Mouse (Mus musculus) limb, embryonic 12.5 days (tissue): ENCODE results near the gene Rpl18a. TPM values are rescaled to one million over a fixed set of nuclear protein-coding genes. Genes with fewer than 3 reads are reported as not detected.

ENCODE experiments used
- ATAC-seq: fragments of 200-750 bp; cut with Nextera tagmentation; 2 replicates; pipeline ENCODE4 v1.8.0; 2017; ENCODE audit warnings: low read depth, moderate TSS enrichment; ENCODE audit not compliant: insufficient number of reproducible peaks, insufficient read depth, low FRiP score, low TSS enrichment
- H3K27ac ChIP-seq: fragments of 300-500 bp; sonication (generic); 2 replicates; pipeline ENCODE4 v1.5.1; 2016; ENCODE audit warnings: mild to moderate bottlenecking, moderate library complexity
- H3K27me3 ChIP-seq: fragments of 300-500 bp; sonication (generic); 2 replicates; pipeline ENCODE4 v1.6.1; 2016; ENCODE audit warnings: mild to moderate bottlenecking, moderate library complexity
- H3K36me3 ChIP-seq: fragments of 300-500 bp; sonication (generic); 2 replicates; pipeline ENCODE4 v1.6.1; 2016; ENCODE audit warnings: mild to moderate bottlenecking, moderate library complexity
- H3K4me1 ChIP-seq: fragments of 300-500 bp; sonication (generic); replicated peaks from 2 replicates; pipeline ENCODE4 v1.6.1; 2016
- H3K4me2 ChIP-seq: fragments of 300-500 bp; sonication (generic); 2 replicates; pipeline ENCODE4 v1.6.1; 2016; ENCODE audit warnings: mild to moderate bottlenecking, moderate library complexity
- H3K4me3 ChIP-seq: fragments of 300-500 bp; sonication (generic); replicated peaks from 2 replicates; pipeline ENCODE4 v1.5.1; 2016; ENCODE audit warnings: mild to moderate bottlenecking
- H3K9ac ChIP-seq: fragments of 300-500 bp; sonication (generic); replicated peaks from 2 replicates; pipeline ENCODE4 v1.6.1; 2016; ENCODE audit warnings: mild to moderate bottlenecking, moderate library complexity
- H3K9me3 ChIP-seq: fragments of 300-500 bp; sonication (generic); 2 replicates; pipeline ENCODE4 v1.6.1; 2016; ENCODE audit warnings: mild to moderate bottlenecking, moderate library complexity
- WGBS: fragments of 180-500 bp; shearing (Covaris S2); methylation state at CpG from one replicate; pipeline ENCODE4 v1.1.7; 2016; 5-methylcytosine and 5-hydroxymethylcytosine counted together
- microRNA counts: library from miRNA; unstranded; fragments of <30 nt; microRNA quantifications from one replicate; lab custom pipeline; 2017
- microRNA-seq: library from miRNA; unstranded; fragments of <30 nt; microRNA quantifications from one replicate; pipeline ENCODE4, GENCODE M21; 2017
- polyA plus RNA-seq: library from polyadenylated mRNA; unstranded; fragments of >200 nt; fragmentation: Nextera tagmentation; extraction: Ambion mirVana; gene quantifications from 2 replicates; pipeline ENCODE4 v1.2.1, GENCODE M21; 2016

Gene Rpl18a
- polyA plus RNA-seq, 1 experiment from 2014 or later: 3,693 TPM

DNA sequence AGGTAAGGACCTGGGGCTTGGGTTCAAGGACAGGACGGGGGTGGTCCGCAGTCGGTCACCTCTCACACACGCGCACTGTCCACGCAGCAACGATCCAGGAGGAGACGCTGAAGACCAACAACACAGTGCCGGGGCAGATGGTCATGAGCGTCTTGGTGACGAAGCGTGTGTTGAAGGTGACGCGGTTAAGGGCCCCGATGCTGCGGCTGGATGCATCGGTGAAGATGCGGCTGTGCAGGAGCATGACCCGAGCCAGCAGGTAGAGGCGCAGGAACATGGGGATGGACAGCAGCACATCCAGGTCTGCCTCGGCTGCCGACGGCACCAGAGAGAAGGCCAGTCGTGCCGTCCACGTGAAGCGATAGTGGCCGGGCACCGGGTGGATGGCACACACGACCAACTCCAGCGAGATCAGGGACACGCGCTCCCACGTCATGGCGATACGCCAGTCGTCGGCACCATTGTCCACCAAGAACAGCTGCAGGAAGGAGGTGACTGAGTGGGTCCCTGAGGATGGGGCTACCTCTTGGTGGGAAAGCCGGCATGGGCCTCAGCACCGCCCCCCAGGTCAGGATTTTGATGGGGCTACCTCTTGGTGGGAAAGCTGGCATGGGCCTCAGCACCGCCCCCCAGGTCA lies 44.5 kb downstream of the Rpl18a start:
- Histone ChIP-seq H3K4me2 (no peak overlapping the region), H3K36me3 (peaks cover 5% of the 10 kb centered on the region; the same call in 1 of the 2 replicates), H3K4me3 (no peak overlapping the region), H3K9me3 (no peaks in the 10 kb centered on the region), H3K27me3 (peaks cover 6% of the 10 kb centered on the region; the same call in 1 of the 2 replicates), H3K9ac (peak overlapping the region; percentile 23; the same call in 1 of the 2 replicates), H3K4me1 (peaks cover 31% of the 10 kb centered on the region), H3K27ac (no peak overlapping the region)
- 92% methylated on average over 41 of the region's 41 CpGs for WGBS
- no peak for ATAC-seq

- Histone ChIP-seq H3K27ac (peak overlapping the region; percentile 54), H3K9me3 (no peaks in the 10 kb centered on the region), H3K4me2 (no peak overlapping the region), H3K27me3 (peaks cover 8% of the 10 kb centered on the region), H3K4me1 (peaks cover 22% of the 10 kb centered on the region), H3K9ac (peak overlapping the region; percentile 42), H3K4me3 (no peak overlapping the region), H3K36me3 (peaks cover 5% of the 10 kb centered on the region; the same call in 1 of the 2 replicates)
- 41% methylated on average over 6 of the region's 6 CpGs for WGBS
- ATAC-seq: 0 out of 2 replicates have a peak, but pooled peaks have one; percentile 7
Observed at GRCm38 (mm10) chr8:70851837-70852236, 45.4 kb downstream of the Rpl18a start.

GRCm38 (mm10) chr8:70850947-70851346 lies 46.3 kb downstream of the Rpl18a start:
- Histone ChIP-seq H3K36me3 (peaks cover 5% of the 10 kb centered on the region; the same call in 1 of the 2 replicates), H3K9ac (no peak overlapping the region), H3K9me3 (no peaks in the 10 kb centered on the region), H3K27me3 (peaks cover 11% of the 10 kb centered on the region), H3K4me2 (no peak overlapping the region), H3K4me1 (peaks cover 16% of the 10 kb centered on the region), H3K4me3 (no peak overlapping the region), H3K27ac (no peak overlapping the region)
- no peak for ATAC-seq
- 76% methylated on average over 4 of the region's 4 CpGs for WGBS

DNA sequence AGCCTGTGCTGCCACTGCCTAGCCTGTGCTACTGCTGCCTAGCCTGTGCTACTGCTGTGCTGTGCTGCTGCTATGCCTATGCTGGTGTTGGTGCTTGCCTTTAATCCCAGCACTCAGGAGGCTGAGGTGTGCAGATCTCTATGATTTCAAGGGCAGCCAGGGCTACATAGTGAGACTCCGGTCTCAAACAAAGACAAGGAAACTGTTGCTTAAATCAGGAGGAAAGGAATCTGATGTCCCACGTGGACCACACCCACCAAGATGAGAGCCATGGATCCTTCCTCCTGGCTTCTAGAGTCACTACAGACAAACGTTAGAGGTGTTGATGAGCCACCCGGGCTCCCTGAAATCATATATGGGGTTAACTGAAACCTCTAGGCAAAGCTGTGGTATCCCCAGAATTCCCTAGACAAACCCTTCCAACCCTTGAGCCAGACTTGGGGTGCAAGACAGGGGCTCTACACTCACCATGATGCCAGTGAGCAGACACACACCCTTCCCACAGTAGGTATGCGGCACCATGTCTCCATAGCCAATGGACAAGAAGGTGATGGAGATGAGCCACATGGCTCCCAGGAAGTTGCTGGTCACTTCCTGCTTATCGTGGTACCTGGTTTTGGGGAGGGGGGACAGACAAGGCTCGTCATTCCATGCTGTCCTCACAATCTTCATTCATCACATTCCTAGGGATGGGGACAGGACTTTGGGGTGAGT lies 46.9 kb downstream of the Rpl18a start:
- H3K4me3 ChIP-seq: no peak overlapping the region
- peaks cover 11% of the 10 kb centered on the region for H3K27me3 ChIP-seq
- peaks cover 5% of the 10 kb centered on the region; the same call in 1 of the 2 replicates for H3K36me3 ChIP-seq
- H3K4me2 ChIP-seq: no peak overlapping the region
- no peak overlapping the region for H3K27ac ChIP-seq
- ATAC-seq: no peak
- no peak overlapping the region for H3K9ac ChIP-seq
- no peaks in the 10 kb centered on the region for H3K9me3 ChIP-seq
- H3K4me1 ChIP-seq: peaks cover 16% of the 10 kb centered on the region
- 81% methylated on average over 7 of the region's 7 CpGs for WGBS

DNA sequence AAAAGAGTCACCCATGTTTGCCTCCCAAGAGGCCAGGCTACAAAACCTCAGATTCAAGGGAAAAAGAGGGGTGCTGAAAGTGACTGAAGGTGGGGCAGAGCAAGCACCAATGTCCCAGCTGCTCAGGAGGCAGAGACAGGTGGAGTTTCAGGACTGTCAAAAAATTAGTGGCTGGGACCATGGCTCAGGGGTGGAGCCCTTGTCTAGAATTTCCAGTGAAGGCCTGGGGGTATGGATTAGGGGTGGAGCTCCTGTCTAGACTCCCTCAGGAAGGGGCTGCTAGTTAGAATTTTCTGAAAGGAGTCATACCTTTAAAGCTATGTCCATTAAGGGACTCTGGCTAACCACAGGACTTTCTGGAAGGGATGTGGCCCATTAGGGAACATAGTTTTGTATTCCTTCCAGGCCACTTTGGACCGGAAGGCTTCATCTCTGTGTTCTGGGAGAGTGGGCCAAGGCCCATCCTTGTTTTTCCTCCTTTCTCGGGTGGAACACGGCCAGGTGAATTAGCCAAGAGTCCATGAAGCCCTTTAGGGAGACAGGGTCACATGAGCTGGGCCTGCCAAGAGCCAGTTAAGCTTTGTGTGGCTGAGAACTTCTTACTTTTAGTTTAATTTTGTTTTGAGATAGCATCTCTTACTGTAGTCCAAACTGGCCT lies 47.8 kb downstream of the Rpl18a start:
- Histone ChIP-seq H3K27me3 (peaks cover 11% of the 10 kb centered on the region), H3K36me3 (peaks cover 5% of the 10 kb centered on the region; the same call in 1 of the 2 replicates), H3K4me1 (peaks cover 16% of the 10 kb centered on the region), H3K27ac (no peak overlapping the region), H3K4me3 (no peak overlapping the region), H3K9ac (0 out of 2 replicates have a peak overlapping the region, but pooled peaks have one; percentile 18), H3K9me3 (no peaks in the 10 kb centered on the region), H3K4me2 (no peak overlapping the region)
- no peak for ATAC-seq
- 79% methylated on average over 3 of the region's 3 CpGs for WGBS

- no peaks in the 10 kb centered on the region for H3K9me3 ChIP-seq
Observed at GRCm38 (mm10) chr8:70846371-70847154, 50.6 kb downstream of the Rpl18a start.

DNA sequence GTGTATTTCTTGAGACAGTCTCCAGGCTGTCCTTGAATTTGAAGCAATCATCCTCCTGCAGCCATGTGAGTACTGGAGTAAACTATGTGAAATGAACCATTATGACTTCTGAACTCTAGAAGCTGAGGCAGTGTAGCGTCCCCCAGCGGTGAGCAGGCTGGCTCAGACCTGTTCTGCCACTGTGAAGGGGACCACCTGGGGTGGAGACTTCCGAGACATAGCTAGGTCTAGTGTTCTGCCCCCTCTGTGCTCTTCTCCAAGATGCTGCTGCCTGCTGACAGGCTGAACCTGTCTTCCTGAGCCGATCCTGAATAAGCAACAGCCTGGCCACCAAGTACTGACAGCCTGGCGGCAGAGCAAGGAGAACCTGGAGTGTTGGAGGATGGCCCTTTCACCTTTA lies 52.1 kb downstream of the Rpl18a start:
- H3K27ac ChIP-seq: no peak overlapping the region
- 44% methylated on average over 5 of the region's 5 CpGs for WGBS
- no peak overlapping the region for H3K4me2 ChIP-seq
- H3K4me1 ChIP-seq: peaks cover 8% of the 10 kb centered on the region
- no peaks in the 10 kb centered on the region for H3K9me3 ChIP-seq
- H3K36me3 ChIP-seq: no peaks in the 10 kb centered on the region
- H3K27me3 ChIP-seq: peaks cover 16% of the 10 kb centered on the region
- no peak overlapping the region for H3K4me3 ChIP-seq
- no peak overlapping the region for H3K9ac ChIP-seq
- no peak for ATAC-seq

More at GRCm38 (mm10) chr8:70846371-70847154, 50.6 kb downstream of the Rpl18a start:
- Histone ChIP-seq H3K4me2 (no peak overlapping the region), H3K4me3 (no peak overlapping the region), H3K27ac (no peak overlapping the region), H3K9ac (0 out of 2 replicates have a peak overlapping the region, but pooled peaks have one; percentile 23), H3K36me3 (no peaks in the 10 kb centered on the region), H3K27me3 (peaks cover 16% of the 10 kb centered on the region), H3K4me1 (peaks cover 3% of the 10 kb centered on the region)
- WGBS: 56% methylated on average over 15 of the region's 15 CpGs
- ATAC-seq: no peak

MicroRNAs within 50 kb of the gene (microRNA counts, 519-probe panel; counts per million panel counts)
- not detected for microRNA mmu-miR-1969 (lab: Ali Mortazavi, UCI)

Small RNA genes lying within 50 kb of the gene (microRNA-seq; reads per million reads assigned to microRNA genes)
- 3.0 reads per million, percentile 8 among the genes with 10 or more reads in this experiment for gene Mir1969
- 1.6 reads per million for gene Mir7067

Other genes starting within 250 kb of the Rpl18a start
- gene Pgpep1, start 237.0 kb downstream of the Rpl18a start, polyA plus RNA-seq: 45.7 and 53.9 TPM in 2 replicates
- 335 and 339 TPM in 2 replicates for gene Lsm4, start 224.2 kb downstream of the Rpl18a start, polyA plus RNA-seq
- 117 and 121 TPM in 2 replicates for gene Jund, start 198.5 kb downstream of the Rpl18a start, polyA plus RNA-seq
- gene Iqcn, start 194.0 kb downstream of the Rpl18a start, polyA plus RNA-seq: not detected in 2 replicates
- not detected in 2 replicates for gene Gm3336, start 178.9 kb downstream of the Rpl18a start, polyA plus RNA-seq
- gene Pde4c, start 173.7 kb downstream of the Rpl18a start, polyA plus RNA-seq: 0.24 and 0.33 TPM in 2 replicates
- 13.7 and 13.8 TPM in 2 replicates for gene Rab3a, start 142.7 kb downstream of the Rpl18a start, polyA plus RNA-seq
- gene Mpv17l2, start 136.5 kb downstream of the Rpl18a start, polyA plus RNA-seq: 25.8 and 29.0 TPM in 2 replicates
- 80.2 and 80.6 TPM in 2 replicates for gene Pik3r2, start 120.7 kb downstream of the Rpl18a start, polyA plus RNA-seq
- 13.2 and 14.5 TPM in 2 replicates for gene Mast3, start 92.4 kb downstream of the Rpl18a start, polyA plus RNA-seq
- not detected in 2 replicates for gene Il12rb1, start 89.0 kb downstream of the Rpl18a start, polyA plus RNA-seq
- gene Arrdc2, start 57.7 kb downstream of the Rpl18a start, polyA plus RNA-seq: 5.3 and 6.4 TPM in 2 replicates
- gene Kcnn1, start 34.2 kb downstream of the Rpl18a start, polyA plus RNA-seq: 4.3 and 6.0 TPM in 2 replicates
- 119 and 127 TPM in 2 replicates for gene Ccdc124, start 23.5 kb downstream of the Rpl18a start, polyA plus RNA-seq
- 0.15 and 0.29 TPM in 2 replicates for gene Slc5a5, start 4.7 kb downstream of the Rpl18a start, polyA plus RNA-seq
- 54.0 and 57.7 TPM in 2 replicates for gene Map1s, start 8.5 kb upstream of the Rpl18a start, polyA plus RNA-seq